Mouse (Mus musculus) C2C12 (cell line): ENCODE data around the gene 9530068E07Rik.

Experiments used
- CTCF ChIP-seq: IDR thresholded peaks from one replicate; pipeline ENCODE4 v1.5.1; 2011; ENCODE audit not compliant: control insufficient read depth, insufficient read depth, insufficient read length
- MAX ChIP-seq: IDR thresholded peaks from one replicate; pipeline ENCODE4 v1.6.1; 2011; ENCODE audit warnings: mild to moderate bottlenecking, control low read depth

DNA sequence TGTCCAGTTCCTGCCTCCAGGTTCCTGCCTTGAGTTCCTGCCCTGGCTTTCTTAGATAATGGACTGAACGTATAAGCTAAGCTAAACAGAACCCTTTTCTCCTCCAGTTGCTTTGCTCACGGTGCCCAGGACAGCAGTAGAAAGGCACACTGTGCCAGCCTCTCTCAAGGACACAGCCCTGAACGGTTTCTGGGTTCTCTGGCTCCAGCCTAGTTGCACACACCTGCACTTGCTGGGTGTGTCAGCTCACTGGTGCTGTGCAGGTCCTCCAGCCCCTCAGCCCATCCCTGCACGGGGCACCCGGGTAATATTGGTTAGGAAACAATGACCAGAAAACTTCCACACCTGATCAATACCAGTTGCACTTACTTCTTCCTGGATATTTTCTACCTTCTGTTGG is 35.9 kb downstream of the 9530068E07Rik start:
- TF ChIP-seq CTCF = no peak
- TF ChIP-seq MAX = no peak
